Mouse (Mus musculus) adrenal gland, postnatal 10 days (tissue): ENCODE measurements around the gene Rnf31. TPM values are rescaled to one million over a fixed set of nuclear protein-coding genes. Genes with fewer than 3 reads are reported as not detected.

Source experiments
- DNase-seq: peaks from one replicate; pipeline ENCODE4 v3.0.0; 2021; ENCODE audit warnings: mixed read lengths
- total RNA-seq, 2 experiments: library from RNA; stranded (reverse); gene quantifications; 2 replicates each; pipeline ENCODE4 v1.2.3; 2021

Rnf31 gene
- total RNA-seq, 2 experiments from 2014 or later: 26.7 to 36.2 TPM

DNA sequence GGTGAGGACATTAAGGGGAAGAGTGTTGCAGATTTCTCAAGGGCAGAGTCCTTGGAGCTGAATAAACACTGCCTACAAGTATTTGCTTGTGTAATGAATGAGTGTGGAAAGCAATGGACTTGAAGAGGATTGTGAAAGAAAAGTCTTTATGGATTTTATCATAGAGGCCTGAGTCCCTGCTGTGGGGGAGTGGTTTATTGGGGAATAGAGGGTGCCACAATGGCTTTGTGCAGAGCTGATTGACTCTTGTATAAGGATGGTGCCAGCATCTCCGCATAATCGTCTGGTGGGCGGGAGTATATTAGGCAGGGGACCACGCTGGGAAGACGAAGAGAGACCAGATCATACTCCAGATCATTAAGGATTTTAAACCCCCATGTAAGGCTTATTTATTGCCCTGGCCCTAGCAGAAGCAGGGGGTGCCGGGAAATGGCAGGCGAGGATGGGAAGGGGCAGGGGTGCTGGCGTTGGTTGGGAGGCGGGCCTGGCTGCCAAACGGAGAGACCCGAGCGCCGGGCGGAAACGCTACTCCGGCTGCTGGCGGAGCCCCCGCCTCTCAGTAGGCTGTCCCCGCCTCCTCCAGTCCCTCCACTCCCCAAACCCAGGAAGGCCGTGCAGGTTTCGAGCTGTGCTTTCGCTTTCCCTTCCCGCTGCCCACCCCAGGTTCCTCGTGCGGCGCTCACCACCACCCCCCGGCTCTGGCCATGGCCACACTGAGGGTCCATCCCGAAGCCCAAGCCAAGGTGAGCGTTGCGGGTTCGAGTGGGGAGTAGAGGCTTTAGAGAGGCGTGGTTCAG is 13.4 kb upstream of the Rnf31 start, which contains the start of gene Psme1:
TSS of gene Psme1 (plus strand) at position 253 of the 797 bp plus-strand sequence.
- DNase-seq: peak; percentile 89

DNA sequence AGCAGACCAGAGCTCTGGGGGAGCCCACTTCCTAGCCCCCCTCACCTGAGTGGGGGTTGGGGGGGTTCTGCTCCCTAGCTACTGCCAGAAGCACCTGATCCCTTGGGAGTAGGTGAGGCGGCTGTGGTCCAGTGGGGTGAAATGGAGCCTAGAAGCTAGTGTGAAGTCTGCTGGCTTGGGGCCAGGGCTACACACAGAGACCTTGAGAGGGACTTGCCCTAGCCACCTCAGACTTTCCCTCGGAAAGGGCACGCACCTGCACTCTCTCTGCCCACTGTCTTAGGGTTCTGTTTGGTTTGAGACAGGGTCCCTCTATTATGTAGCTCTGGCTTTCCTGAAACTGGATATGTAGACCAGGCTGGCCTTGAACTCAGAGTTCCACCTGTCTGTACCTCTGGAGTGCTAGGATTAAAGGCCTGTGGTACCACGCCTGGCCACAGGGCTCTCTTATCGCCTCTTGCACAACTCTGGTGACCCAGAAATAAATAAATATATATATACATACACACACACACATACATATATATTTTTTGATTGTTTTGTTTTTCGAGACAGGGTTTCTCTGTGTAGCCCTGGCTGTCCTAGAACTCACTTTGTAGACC is 12.7 kb upstream of the Rnf31 start:
- DNase-seq: peak; percentile 85

GRCm38 (mm10) chr14:55579511-55580496 is 11.7 kb upstream of the Rnf31 start:
- DNase-seq: no peak

DNA sequence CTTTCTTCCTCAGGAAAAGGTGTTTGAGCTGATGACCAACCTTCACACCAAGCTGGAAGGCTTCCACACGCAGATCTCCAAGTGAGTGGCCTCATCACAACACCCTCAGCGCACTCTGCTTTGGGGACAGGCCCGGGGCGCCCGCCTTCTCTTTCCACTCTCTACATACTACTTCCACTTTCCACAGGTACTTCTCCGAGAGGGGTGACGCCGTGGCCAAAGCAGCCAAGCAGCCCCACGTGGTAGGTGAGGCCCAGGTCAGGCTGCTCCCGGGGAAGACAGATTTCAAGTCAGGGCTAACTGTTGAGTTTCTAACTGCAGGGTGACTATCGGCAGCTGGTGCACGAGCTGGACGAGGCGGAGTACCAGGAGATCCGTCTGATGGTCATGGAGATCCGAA is 10.8 kb upstream of the Rnf31 start:
- DNase-seq: no peak

DNA sequence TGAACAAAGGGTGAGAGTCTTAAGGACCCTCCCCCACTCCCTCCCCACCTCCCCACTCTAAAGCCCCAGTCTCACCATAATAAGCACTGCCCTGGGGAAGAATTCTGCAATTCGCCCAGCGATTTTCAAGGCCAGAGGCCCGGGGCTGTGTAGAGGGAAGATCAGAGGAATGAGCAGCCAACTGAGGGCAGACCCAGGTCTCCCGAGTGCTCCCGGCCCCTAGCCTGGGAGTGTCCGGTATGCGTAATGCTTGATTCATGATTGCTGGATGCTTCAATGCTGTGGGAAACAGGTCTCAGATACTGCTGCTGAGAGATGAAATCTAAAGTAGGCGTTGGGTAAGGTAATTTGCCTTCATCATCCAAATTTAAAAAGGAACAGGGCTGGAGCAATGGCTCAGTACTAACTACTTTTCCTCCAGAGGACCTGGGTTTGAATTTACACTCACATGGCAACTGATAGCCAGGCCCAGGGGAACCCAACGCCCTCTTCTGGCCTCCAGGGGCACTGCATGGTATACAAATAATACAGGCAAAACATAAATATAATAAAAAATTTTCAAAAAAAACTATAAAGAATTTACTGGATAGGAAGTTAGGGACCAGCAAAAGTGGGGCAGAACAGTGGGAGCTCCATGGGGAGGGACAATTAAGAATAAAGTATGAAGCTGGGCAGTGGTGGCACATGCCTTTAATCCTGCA is 9.4 kb upstream of the Rnf31 start:
- DNase-seq: no peak

GRCm38 (mm10) chr14:55584303-55584701 is 7.2 kb upstream of the Rnf31 start:
- no peak for DNase-seq

- DNase-seq: peak; percentile 91
Measured at GRCm38 (mm10) chr14:55584702-55585565, 6.6 kb upstream of the Rnf31 start, which contains the start of gene Emc9. TSS of gene Emc9 (minus strand) at chr14:55585302.

DNA sequence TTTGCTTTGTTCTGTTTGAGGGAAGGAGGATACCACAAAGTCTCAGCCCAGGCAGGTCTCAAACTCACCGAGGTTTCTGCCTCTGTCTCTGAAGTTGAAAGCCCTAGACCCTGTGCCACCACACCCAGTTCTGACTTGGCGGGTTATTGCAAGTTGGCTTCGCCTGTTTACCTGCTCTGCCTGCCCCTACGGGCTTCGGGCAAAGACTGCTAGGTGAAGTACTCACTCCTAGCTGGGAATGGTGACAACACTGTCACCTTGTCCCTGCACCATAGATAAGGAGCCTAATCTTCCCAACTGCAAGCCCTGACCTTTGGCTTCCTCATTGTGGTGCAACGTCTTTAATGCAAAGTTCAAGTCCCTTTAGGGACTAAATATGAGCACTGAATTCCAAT is 5.9 kb upstream of the Rnf31 start:
- peak; percentile 32 for DNase-seq

GRCm38 (mm10) chr14:55586149-55586548 is 5.4 kb upstream of the Rnf31 start:
- no peak for DNase-seq

- DNase-seq: no peak
Measured at GRCm38 (mm10) chr14:55589271-55589670, 2.2 kb upstream of the Rnf31 start.

GRCm38 (mm10) chr14:55589771-55590448 is 1.6 kb upstream of the Rnf31 start:
- no peak for DNase-seq

DNA sequence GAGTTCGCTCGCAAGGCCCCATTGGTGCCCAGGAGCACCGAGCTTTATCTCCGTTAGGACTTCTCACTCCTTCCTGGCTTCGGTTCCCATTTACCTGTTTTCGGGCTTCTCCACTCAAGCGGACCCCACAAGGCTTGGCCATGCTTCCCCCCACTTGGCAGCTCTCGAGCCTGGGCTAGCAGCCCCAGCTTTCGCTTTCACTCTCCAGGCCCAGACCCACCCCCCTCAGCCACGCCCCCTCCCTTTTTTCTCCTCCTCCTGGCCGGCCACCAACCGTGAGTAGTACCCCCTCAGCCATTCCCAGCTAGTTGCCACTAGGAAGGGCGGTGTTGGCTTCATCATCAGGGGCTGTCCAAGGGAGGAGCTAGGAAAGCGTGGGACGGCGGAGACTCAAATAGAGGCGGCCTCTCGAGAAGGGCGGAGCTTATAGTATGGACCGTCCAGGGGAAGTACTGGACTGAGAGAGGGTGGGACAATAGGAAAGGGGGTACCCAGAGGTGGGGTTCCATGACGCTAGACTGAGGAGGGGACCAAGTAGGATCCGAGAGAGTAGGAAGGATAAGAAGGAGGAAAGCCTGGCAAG is 669 bp upstream of the Rnf31 start, which contains the start of gene Psme2:
TSS of gene Psme2 (minus strand) at position 366 of the 583 bp plus-strand sequence.
- DNase-seq: peak; percentile 95

GRCm38 (mm10) chr14:55592226-55592625 is 718 bp downstream of the Rnf31 start:
- DNase-seq: no peak

DNA sequence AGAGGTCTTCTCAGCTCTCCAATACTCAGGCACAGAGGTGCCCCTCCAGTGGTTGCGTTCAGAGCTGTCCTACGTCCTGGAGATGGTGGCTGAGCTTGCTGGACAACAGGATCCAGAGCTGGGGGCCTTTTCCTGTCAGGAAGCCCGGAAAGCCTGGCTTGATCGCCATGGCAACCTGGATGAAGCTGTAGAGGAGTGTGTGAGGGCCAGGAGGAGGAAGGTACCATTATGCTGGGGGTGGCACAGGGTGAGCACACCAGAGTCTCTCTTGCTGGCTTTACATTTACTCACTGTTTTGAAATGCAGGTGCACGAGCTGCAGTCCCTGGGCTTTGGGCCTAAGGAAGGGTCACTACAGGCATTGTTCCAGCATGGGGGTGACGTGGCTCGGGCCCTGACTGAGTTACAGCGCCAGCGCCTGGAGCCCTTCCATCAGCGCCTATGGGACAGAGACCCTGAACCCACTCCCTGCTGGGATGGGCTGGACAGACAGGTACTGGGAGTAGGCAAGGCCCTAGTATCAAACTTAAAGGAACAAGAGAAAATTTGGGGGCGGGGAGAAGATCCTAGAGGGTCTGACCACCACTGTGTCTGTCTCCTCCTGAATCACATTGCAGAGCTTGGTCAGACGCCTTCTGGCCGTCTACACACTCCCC is 4.7 kb downstream of the Rnf31 start:
- DNase-seq: no peak

DNA sequence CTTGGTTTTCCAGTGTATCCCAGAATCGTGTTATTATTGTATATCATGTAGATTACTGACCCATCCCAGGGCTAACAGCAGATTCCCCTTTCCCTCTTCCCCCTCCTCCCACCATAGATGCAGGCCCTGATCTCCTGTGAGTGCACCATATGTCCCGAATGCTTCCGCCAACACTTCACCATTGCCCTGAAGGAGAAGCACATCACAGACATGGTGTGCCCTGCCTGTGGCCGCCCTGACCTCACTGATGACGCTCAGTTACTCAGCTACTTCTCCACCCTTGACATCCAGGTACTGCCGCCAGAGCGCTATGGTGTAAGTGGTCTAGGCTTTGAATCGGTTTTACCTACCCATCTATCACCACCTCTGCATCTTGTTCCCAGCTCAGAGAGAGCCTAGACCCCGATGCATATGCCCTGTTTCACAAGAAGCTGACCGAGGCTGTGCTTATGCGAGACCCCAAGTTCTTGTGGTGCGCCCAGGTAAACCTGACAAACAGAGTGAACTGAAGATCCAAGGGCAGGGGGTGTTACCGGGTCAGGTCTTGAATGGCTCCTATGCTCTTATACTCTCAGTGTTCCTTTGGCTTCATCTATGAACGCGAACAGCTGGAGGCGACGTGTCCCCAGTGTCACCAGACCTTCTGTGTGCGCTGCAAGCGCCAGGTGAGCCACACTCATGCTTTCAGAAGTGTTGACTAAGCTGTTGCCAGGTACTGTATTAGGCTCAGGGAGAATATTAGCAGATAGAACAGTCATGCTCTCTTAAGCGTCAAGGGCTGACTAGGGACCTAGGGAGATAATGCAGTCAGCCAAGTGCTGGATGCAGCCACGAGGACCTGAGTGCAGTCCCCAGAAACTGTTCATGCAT is 7.2 kb downstream of the Rnf31 start:
- DNase-seq: no peak

GRCm38 (mm10) chr14:55603271-55603632 is 11.7 kb downstream of the Rnf31 start, which contains the start of gene Irf9:
TSS of gene Irf9 (plus strand) at chr14:55603571.
- DNase-seq: no peak

DNA sequence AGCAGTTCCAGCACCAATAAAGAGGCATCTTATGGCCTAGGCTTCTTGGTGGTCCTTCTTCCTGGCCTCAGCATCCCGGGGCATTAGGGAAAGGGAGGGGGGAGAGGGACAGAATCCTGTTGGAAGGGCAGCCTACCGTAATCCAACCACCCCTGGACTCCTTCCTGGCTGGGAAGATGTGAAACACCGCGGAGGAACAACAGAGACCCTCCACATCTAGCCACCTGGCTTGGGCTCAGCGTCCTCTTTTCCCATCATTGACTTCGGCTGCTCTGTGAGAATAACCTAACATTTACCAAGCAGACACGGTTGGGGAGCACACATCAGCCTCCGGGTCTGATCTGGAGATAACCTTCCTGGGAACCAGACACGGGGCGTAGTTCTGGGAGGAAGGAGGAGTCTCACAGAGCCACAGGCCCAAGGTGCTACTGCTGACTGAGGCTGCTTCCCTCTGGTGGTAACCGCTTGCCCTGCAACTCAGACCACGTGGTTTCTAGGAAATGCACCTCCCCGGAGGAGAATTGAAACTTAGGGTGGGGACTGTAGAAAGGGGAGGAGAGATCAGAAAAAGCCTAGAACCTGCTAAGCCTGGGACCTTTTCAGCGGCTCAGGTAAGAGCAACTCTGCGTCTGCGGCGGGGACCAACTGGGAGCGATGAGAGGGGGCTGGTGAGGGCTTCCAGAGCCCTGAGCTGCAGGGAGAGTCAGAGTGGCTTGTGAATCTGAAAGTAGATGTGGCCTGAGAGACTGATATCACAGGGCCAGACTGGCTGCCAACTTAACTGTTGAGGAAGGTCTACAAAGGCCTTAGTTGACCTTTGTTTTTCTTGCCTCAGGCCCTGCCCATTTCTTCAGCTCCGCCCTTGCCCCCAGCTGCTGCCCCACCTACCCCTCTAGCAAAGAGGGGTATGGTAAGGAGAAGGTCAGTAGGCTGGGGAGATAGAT is 12.4 kb downstream of the Rnf31 start:
- DNase-seq: peak; percentile 93
